Mouse (Mus musculus): ENCODE measurements around the gene Vmn2r96. TPM values are rescaled to one million over a fixed set of nuclear protein-coding genes. Genes with fewer than 3 reads are reported as not detected.

Vmn2r96 gene
- polyA plus RNA-seq, 1 experiment from 2014 or later = not detected

Other genes starting within 250 kb of the Vmn2r96 start
- not detected in 2 replicates for gene Vmn2r95, start 149.1 kb upstream of the Vmn2r96 start, polyA plus RNA-seq (2014; fragmentation: Nextera tagmentation; extraction: Ambion mirVana)